Comparison of ENCODE assay signal across 8 mouse cellular contexts in the genomic region with DNA sequence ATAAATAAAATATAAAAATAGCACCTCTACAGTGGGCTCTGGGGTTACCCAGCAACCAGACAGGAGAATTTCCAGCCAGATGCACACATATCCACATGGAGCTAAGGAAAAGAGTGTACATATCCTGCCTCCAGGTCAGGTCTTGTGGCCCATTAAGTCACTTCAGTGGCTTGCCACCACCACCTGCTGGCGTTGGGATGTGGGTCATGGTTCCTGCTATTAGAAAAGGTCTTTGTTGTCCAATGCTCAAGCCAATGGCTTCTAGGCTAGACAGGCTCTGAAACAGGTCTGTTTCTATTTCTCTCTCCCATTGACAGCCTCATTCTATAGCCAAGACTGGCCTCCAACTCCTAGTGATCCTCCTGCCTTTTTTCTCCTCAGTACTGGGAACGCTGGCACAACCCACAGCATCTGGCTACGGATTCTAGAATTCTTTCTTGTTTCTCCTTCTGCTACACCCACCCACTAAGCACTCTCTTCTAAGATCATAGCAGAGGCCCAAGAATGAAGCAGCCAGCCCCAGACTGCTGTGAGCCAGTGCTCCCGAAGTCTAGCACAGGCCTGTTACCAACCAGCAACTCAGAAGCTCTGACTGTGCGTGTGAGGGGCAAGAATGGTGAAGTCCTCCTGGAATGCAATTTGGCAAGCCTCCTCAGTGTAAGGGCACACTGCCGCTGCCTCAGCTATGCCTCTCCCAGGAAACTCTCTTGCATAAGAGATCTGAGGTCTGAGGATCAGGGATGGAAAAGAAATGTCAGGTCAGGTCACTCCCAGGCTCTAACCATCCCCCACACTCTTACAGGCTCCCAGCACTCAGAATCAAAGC. TPM values are rescaled to one million over a fixed set of nuclear protein-coding genes. Genes with fewer than 3 reads are reported as not detected.
DNase-seq lines count a peak whose midpoint lies in the region; ATAC-seq and TF ChIP-seq lines count a peak whose summit lies in the region.

No protein-coding gene starts in this region.

- intact Hi-C loops in left cerebral cortex, postnatal 14 days (cut with DNase I): no loop called here

- peaks cover 22% of the 10 kb centered on the region for H3K36me3 ChIP-seq in kidney, embryonic 15.5 days
- no peaks in the 10 kb centered on the region; the same call in 1 of the 2 replicates for H3K36me3 ChIP-seq in liver, postnatal 0 days (replicated peaks; ENCODE audit: insufficient read depth, low read length)

- H3K9me3 ChIP-seq in kidney, embryonic 15.5 days (replicated peaks): no peaks in the 10 kb centered on the region
- no peaks in the 10 kb centered on the region for H3K9me3 ChIP-seq in liver, postnatal 0 days (ENCODE audit: low read length)

- H3K9ac ChIP-seq in kidney, embryonic 15.5 days: no peak overlapping the region
- H3K9ac ChIP-seq in liver, postnatal 0 days (replicated peaks): no peak overlapping the region

- TF ChIP-seq EP300 in liver, postnatal 0 days (IDR thresholded peaks at IDR 0.05; ENCODE audit: low read depth): no peak

- WGBS in kidney, embryonic 15.5 days: 84% methylated on average over 6 of the region's 6 CpGs
- 74% methylated on average over 6 of the region's 6 CpGs for WGBS in liver, postnatal 0 days (ENCODE audit: insufficient replicate concordance)

- no peak for TF ChIP-seq POLR2A in cortical plate, adult 2 months (IDR thresholded peaks at IDR 0.05; ENCODE audit: extremely low read depth, insufficient read depth, low read length)

- peak; percentile 54 for DNase-seq in kidney, adult 18-20 months
- DNase-seq in Muller cell, postnatal 12 days (ENCODE audit: inconsistent ontology term): peak; percentile 91
- DNase-seq in left cerebral cortex, postnatal 14 days (ENCODE audit: low spot score in 2 of 2): peak; percentile 60 to 67
- DNase-seq in spleen, postnatal 4 days (ENCODE audit: low spot score in 2 of 2): no peak
- no peak for DNase-seq in c-Kit-positive CD71-positive TER-119-positive erythroid progenitor cells, embryonic 14.5 days (ENCODE audit: low spot score)
- no peak for DNase-seq in liver, postnatal 0 days

- H3K4me3 ChIP-seq in kidney, embryonic 15.5 days (replicated peaks): no peak overlapping the region
- H3K4me3 ChIP-seq in cortical plate, adult 2 months (ENCODE audit: insufficient read depth, low read length): no peak overlapping the region
- H3K4me3 ChIP-seq in liver, postnatal 0 days (ENCODE audit: low read depth, low read length): no peak overlapping the region

- ATAC-seq in kidney, embryonic 15.5 days (replicated peaks; ENCODE audit: low FRiP score): no peak
- no peak for ATAC-seq in liver, postnatal 0 days

- no peak overlapping the region for H3K27ac ChIP-seq in kidney, embryonic 15.5 days
- peak overlapping the region; percentile 49; the same call in 1 of the 2 replicates for H3K27ac ChIP-seq in cortical plate, adult 2 months (ENCODE audit: insufficient read depth, low read length)
- H3K27ac ChIP-seq in liver, postnatal 0 days (ENCODE audit: low read depth): no peak overlapping the region

- H3K27me3 ChIP-seq in kidney, embryonic 15.5 days: no peaks in the 10 kb centered on the region
- no peaks in the 10 kb centered on the region for H3K27me3 ChIP-seq in liver, postnatal 0 days (ENCODE audit: insufficient read depth, low read length)

- peaks cover 11% of the 10 kb centered on the region; the same call in 1 of the 2 replicates for H3K4me1 ChIP-seq in kidney, embryonic 15.5 days
- H3K4me1 ChIP-seq in cortical plate, adult 2 months (ENCODE audit: control insufficient read depth, insufficient read depth, low read length): peaks cover 8% of the 10 kb centered on the region
- H3K4me1 ChIP-seq in liver, postnatal 0 days (ENCODE audit: insufficient read depth): peaks cover 17% of the 10 kb centered on the region

- TF ChIP-seq CTCF in cortical plate, adult 2 months (IDR thresholded peaks at IDR 0.05; ENCODE audit: extremely low read depth, insufficient read depth, low read length): no peak
- no peak; the same call in 1 of the 2 replicates for TF ChIP-seq CTCF in liver, postnatal 0 days (IDR thresholded peaks at IDR 0.05; ENCODE audit: low read depth)

- no peak overlapping the region for H3K4me2 ChIP-seq in kidney, embryonic 15.5 days
- no peak overlapping the region for H3K4me2 ChIP-seq in liver, postnatal 0 days (ENCODE audit: low read depth, low read length)

RNA-seq across cellular contexts. Expression of a gene that starts 19.4 kb away (rescaled TPM):
- 7.5 and 8.1 TPM in 2 replicates for polyA plus RNA-seq in kidney, embryonic 15.5 days (2015; fragmentation: Nextera tagmentation; extraction: Ambion mirVana)
- polyA plus RNA-seq in cortical plate, adult 2 months (2012; rRNA removed): 7.8 and 8.5 TPM in 2 replicates
- total RNA-seq in left cerebral cortex, postnatal 14 days (2021): 10 to 100 TPM; 14.6 to 16.9 TPM
- 0.95 and 1.0 TPM in 2 replicates for polyA plus RNA-seq in liver, postnatal 0 days (2015; fragmentation: Nextera tagmentation; extraction: Ambion mirVana)

RNA-seq across cellular contexts. Expression of a gene that starts 33.3 kb away (rescaled TPM):
- 0.13 TPM in 1 of 2 replicates, not detected in the other for polyA plus RNA-seq in kidney, embryonic 15.5 days (2015; fragmentation: Nextera tagmentation; extraction: Ambion mirVana)
- polyA plus RNA-seq in cortical plate, adult 2 months (2012; rRNA removed): 0.45 and 0.52 TPM in 2 replicates
- total RNA-seq in left cerebral cortex, postnatal 14 days (2021): under 1 TPM; 0.40 to 0.59 TPM
- not detected in 2 replicates for polyA plus RNA-seq in liver, postnatal 0 days (2015; fragmentation: Nextera tagmentation; extraction: Ambion mirVana)

Comparison
In these comparisons a context has a peak if more than half of its experiments do, and no peak if none do; other contexts are left out.
1. DNase-seq: peak in kidney, adult 18-20 months (single experiment), Muller cell, postnatal 12 days (single experiment) and left cerebral cortex, postnatal 14 days (2 of 2); none in spleen, postnatal 4 days (0 of 2), c-Kit-positive CD71-positive TER-119-positive erythroid progenitor cells, embryonic 14.5 days (single experiment) and liver, postnatal 0 days (single experiment).